Mouse (Mus musculus) G1E (cell line): ENCODE measurements around the gene Ptprm. TPM values are rescaled to one million over a fixed set of nuclear protein-coding genes. Genes with fewer than 3 reads are reported as not detected.

ENCODE experiments used
- ATAC-seq: 2 replicates; pipeline ENCODE4 v1.8.0; 2016; ENCODE audit warnings: mild to moderate bottlenecking; ENCODE audit not compliant: insufficient number of reproducible peaks, poor library complexity, low FRiP score, severe bottlenecking; ENCODE audit errors: extremely low read depth
- DNase-seq: peaks from one replicate; pipeline ENCODE4 v3.0.0; 2012; ENCODE audit warnings: low spot score
- H3K27me3 ChIP-seq: 2 replicates; pipeline ENCODE4 v1.6.1; 2012; ENCODE audit warnings: mild to moderate bottlenecking, low read length, inconsistent platforms; ENCODE audit not compliant: insufficient read depth
- H3K36me3 ChIP-seq: replicated peaks from 2 replicates; pipeline ENCODE3; 2012; ENCODE audit warnings: mild to moderate bottlenecking, inconsistent platforms
- H3K4me1 ChIP-seq: 2 replicates; pipeline ENCODE4 v1.6.1; 2012; ENCODE audit warnings: low read depth, low read length, inconsistent platforms, mixed read lengths; ENCODE audit not compliant: insufficient read depth
- H3K4me3 ChIP-seq: 2 replicates; pipeline ENCODE4 v1.5.1; 2012; ENCODE audit warnings: low read depth, mild to moderate bottlenecking, inconsistent platforms, low read length, moderate library complexity, mixed read lengths
- H3K9me3 ChIP-seq: replicated peaks from 2 replicates; pipeline ENCODE4 v1.6.1; 2012; ENCODE audit warnings: inconsistent platforms
- CTCF ChIP-seq: IDR thresholded peaks from 2 replicates; pipeline ENCODE4 v1.5.1; 2012; ENCODE audit warnings: low read depth, low read length, inconsistent platforms, mixed read lengths
- GATA1 ChIP-seq: IDR thresholded peaks from 2 replicates; pipeline ENCODE4 v1.6.1; 2012; ENCODE audit warnings: borderline replicate concordance, low read length, inconsistent platforms, mixed read lengths
- GATA2 ChIP-seq: IDR thresholded peaks from 2 replicates; pipeline ENCODE4 v1.6.1; 2012; ENCODE audit warnings: low read depth, low read length, inconsistent platforms, borderline replicate concordance
- POLR2AphosphoS5 ChIP-seq: IDR thresholded peaks from 2 replicates; pipeline ENCODE4 v1.6.1; 2012; ENCODE audit warnings: low read depth, low read length, inconsistent platforms; ENCODE audit not compliant: insufficient replicate concordance
- TAL1 ChIP-seq: conservative IDR thresholded peaks from 2 replicates; pipeline ENCODE4 v1.6.1; 2012; ENCODE audit warnings: low read depth, low read length, inconsistent platforms, mixed read lengths
- polyA plus RNA-seq: library from polyadenylated mRNA; stranded (reverse); fragments of >175 nt; gene quantifications from 2 replicates; pipeline ENCODE4 v1.2.3, GENCODE M21; 2012
- total RNA-seq, 2 experiments: library from RNA; stranded (forward) in 1 of 2; stranded (reverse) in 1 of 2; fragments of 200-1000 nt in 1 of 2; fragments of >200 nt in 1 of 2; fragmentation: Nextera tagmentation in 1 of 2; gene quantifications; 2 replicates each; pipeline ENCODE4 v1.2.3; 2014 to 2017

Gene Ptprm
- total and polyA plus RNA-seq, 3 experiments: 0.27 TPM; not detected in 2

DNA sequence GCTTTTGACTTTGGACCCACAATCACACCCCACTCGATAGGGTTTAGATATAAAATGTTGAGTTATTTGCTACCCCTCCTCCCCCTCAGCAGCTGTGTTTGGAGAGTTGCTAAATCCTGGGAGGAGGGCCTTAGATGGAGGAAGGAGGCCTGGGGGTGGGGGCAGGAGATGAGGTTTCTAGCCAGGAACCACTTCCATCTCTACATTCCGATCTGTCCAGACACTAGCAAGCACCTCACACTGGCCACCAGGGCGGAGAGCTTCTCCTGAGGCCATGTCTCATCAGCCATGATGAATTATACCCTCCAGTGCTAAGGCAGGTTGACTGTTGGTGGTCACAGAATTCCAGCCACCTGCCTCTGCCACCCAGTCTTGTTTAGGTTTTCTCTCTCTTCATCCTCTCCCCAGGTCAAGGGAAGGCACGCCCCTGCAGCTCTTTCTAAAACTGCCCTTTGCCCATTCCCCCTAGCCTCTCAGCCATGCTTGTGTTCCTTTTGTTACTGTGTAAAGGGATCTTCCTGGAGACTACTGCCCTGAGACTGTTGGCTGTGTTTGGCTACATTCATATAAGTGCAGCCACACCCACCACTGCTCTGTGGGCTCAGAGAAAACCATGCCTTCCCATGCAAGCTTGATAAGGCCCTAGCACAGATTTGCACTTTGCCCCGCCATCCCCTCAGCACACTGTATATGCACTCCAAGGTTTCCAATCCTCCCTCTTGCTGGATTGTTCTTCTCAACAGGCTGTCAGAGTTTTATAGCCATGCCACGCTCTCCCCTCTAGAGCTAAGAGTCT, 642.8 kb downstream of the Ptprm start:
- H3K9me3 ChIP-seq: peaks cover 69% of the 10 kb centered on the region
- DNase-seq (no peak), ATAC-seq (no peak)
- no peak for TF ChIP-seq CTCF
- TF ChIP-seq GATA2: no peak
- TF ChIP-seq GATA1: no peak
- TF ChIP-seq POLR2AphosphoS5: no peak
- no peak for TF ChIP-seq TAL1
- H3K36me3 ChIP-seq: no peaks in the 10 kb centered on the region
- H3K4me1 ChIP-seq: no peaks in the 10 kb centered on the region
- no peaks in the 10 kb centered on the region for H3K27me3 ChIP-seq
- H3K4me3 ChIP-seq: no peak overlapping the region

DNA sequence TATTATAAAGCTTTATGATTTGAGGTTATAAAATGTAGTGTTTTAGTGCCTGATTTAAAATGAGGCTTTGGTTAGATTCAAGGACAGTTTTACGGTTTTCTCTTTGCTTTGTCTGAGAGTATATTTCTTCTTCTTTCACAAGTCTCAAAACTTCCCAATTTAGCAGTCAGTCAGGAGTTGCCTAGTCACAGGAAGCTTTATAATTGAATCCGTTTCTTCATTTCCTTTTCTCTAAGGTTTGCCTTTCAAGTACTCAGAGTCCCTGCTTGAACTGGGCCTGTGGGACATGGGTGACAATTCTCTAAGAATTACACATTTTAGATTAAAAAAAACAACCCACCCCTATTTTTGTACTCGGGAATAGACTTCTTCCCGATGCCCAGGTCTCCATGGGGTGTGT, 643.7 kb downstream of the Ptprm start:
- no peak overlapping the region for H3K4me3 ChIP-seq

DNA sequence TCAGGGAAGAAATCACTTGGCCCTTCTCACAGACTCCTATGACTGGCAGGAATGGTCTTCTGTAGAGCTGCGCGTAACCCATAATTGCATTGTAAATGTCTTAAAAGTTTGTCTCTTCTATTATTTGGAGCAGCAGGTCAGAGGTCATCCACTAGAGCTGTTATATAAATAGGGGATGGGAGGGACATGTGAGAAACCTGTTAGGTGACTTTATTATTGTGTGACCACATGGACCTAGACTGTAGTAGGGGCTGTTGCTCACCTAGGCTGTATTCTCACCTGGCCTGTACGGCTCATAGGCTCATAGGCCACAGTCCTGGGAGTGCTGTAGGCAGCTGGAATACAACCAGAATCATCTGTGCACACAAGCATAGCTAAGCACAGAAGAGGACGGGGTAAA, 645.5 kb downstream of the Ptprm start:
- TF ChIP-seq GATA1: no peak
- no peak for TF ChIP-seq GATA2
- DNase-seq (no peak), ATAC-seq (no peak)
- no peaks in the 10 kb centered on the region for H3K4me1 ChIP-seq
- H3K27me3 ChIP-seq: no peaks in the 10 kb centered on the region
- H3K9me3 ChIP-seq: peaks cover 68% of the 10 kb centered on the region
- H3K4me3 ChIP-seq: no peak overlapping the region
- H3K36me3 ChIP-seq: no peaks in the 10 kb centered on the region

More for the DNA sequence above, 643.7 kb downstream of the Ptprm start:
- ATAC-seq: no peak
- TF ChIP-seq TAL1 (no peak), GATA2 (no peak)
- DNase-seq: no peak
- Histone ChIP-seq H3K9me3 (peaks cover 74% of the 10 kb centered on the region), H3K36me3 (no peaks in the 10 kb centered on the region), H3K4me1 (no peaks in the 10 kb centered on the region), H3K27me3 (no peaks in the 10 kb centered on the region)

DNA sequence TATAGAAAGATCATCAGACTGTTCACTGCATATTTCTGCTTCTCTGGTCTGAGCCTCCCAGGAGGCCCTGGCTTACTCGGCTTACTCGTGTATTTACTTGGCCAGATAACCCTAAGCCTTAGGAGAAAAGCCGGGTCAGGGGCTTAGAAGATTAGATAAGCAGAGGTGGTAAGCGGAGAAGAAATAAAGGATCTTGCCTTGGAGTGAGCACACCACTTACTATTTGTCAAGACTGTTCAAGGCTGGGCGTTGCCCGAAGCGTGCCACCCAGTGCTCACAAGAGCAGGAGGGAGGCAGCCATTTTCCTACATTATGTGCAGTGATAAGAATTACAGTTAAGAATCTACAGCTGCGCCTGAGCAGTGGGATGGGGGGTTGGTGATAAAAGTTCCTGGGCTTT, 646.6 kb downstream of the Ptprm start:
- Histone ChIP-seq H3K27me3 (no peaks in the 10 kb centered on the region), H3K36me3 (no peaks in the 10 kb centered on the region), H3K9me3 (peaks cover 69% of the 10 kb centered on the region), H3K4me1 (no peaks in the 10 kb centered on the region), H3K4me3 (no peak overlapping the region)
- TF ChIP-seq GATA1: no peak
- TF ChIP-seq POLR2AphosphoS5: no peak
- no peak for TF ChIP-seq CTCF
- no peak for TF ChIP-seq GATA2
- no peak for TF ChIP-seq TAL1
- DNase-seq (no peak), ATAC-seq (no peak)

DNA sequence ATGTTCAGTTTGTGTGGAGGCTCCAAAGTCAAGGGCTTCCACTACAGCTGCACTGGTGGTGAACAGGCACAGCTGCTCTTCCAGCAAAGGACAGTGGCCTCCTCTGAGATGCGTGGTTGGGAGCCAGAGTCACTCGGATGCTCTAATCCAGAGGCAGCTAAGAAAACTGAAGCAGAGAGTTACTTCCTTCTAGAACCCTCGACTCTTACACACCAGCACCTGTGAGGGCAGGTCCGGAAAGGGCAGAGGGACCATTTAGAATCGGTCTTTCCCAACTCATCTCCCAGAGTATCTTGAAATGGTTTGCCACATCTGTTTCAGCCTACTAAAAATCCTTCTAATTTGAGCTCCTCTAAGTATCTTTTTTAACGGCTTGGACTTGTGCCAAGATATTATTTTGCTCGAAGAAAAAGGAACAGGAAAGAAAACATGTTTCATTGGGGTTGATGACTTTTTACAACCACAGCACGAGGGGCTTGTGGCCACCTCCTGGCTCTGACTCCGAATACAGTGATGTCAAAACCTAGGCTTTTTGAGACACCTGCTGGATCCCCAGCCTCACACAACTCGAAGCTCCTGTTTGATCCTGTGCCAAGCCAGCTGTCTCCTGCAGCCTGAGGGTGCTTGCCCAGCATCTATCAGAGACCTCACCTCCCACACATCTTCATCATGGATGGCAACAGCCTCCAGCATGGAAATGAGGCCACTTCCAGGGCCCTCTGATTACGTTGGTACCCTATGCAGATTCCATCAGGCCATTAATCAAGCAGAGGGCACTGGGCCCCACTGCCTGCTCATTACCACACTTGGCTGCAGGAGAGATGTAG, 652.7 kb downstream of the Ptprm start:
- peaks cover 68% of the 10 kb centered on the region for H3K9me3 ChIP-seq
- DNase-seq (no peak), ATAC-seq (no peak)
- no peaks in the 10 kb centered on the region for H3K27me3 ChIP-seq
- no peaks in the 10 kb centered on the region for H3K36me3 ChIP-seq
- H3K4me3 ChIP-seq: no peak overlapping the region
- no peaks in the 10 kb centered on the region for H3K4me1 ChIP-seq
- TF ChIP-seq CTCF (no peak), GATA1 (no peak), GATA2 (no peak), POLR2AphosphoS5 (no peak), TAL1 (no peak)

DNA sequence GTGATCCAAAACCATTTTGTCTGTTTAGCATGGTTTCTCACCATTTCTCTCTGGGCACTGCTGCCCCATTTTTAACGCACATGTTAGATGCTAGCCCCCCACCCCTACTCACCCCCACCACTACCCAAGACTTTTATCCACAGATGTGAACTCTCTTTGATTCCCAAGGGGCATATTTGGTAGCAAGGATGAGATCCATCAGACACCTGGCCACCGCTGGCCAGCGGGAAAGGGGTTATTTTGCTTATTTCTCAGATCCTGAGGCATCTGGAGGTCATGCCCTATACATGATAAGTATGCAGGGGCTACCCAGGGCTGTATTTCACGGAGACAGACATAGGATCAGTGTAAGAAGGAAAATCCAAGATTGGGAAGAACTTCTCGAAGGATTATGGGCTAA, 654.4 kb downstream of the Ptprm start:
- H3K36me3 ChIP-seq: no peaks in the 10 kb centered on the region
- H3K27me3 ChIP-seq: no peaks in the 10 kb centered on the region
- DNase-seq (no peak), ATAC-seq (no peak)
- no peaks in the 10 kb centered on the region for H3K4me1 ChIP-seq
- no peak for TF ChIP-seq GATA2
- no peak for TF ChIP-seq GATA1
- no peak for TF ChIP-seq POLR2AphosphoS5
- TF ChIP-seq TAL1: no peak
- no peak for TF ChIP-seq CTCF
- no peak overlapping the region for H3K4me3 ChIP-seq
- peaks cover 71% of the 10 kb centered on the region for H3K9me3 ChIP-seq
